19 mouse cellular contexts compared by ENCODE assay signal in genomic region chr9:35198351-35198750, GRCm38 (mm10). TPM values are rescaled to one million over a fixed set of nuclear protein-coding genes. Genes with fewer than 3 reads are reported as not detected.
DNase-seq lines count a peak whose midpoint lies in the region; ATAC-seq and TF ChIP-seq lines count a peak whose summit lies in the region.
"Had no signal": no experiment of that assay in that cellular context is flagged by ENCODE, and none has a peak within 500 bp of the region (broad histone marks: within the 10 kb centered on the region; RNA-seq: fewer than 3 reads in every experiment).

No protein-coding gene starts in this region.

- H3K36me3 ChIP-seq in megakaryocyte, embryonic 14.5 days (replicated peaks; ENCODE audit: low read length) = peaks cover 15% of the 10 kb centered on the region
- no peaks in the 10 kb centered on the region for H3K36me3 ChIP-seq in liver, embryonic 12.5 days
- no peaks in the 10 kb centered on the region for H3K36me3 ChIP-seq in stomach, embryonic 16.5 days (ENCODE audit: control insufficient read depth, insufficient read depth, low read length)
- H3K36me3 ChIP-seq: heart, embryonic 12.5 days; hindbrain, embryonic 10.5 days; midbrain, embryonic 10.5 days; neural tube, embryonic 15.5 days had no signal

- peak overlapping the region; percentile 87 for H3K4me2 ChIP-seq in liver, embryonic 12.5 days
- no peak overlapping the region; the same call in 1 of the 2 replicates for H3K4me2 ChIP-seq in stomach, embryonic 16.5 days (ENCODE audit: low read depth, low read length)

- ATAC-seq in megakaryocyte, adult 5-6 weeks (ENCODE audit: poor library complexity, severe bottlenecking) = no peak
- ATAC-seq in liver, embryonic 12.5 days = no peak
- ATAC-seq in stomach, embryonic 16.5 days (ENCODE audit: insufficient read depth, low FRiP score) = no peak
- ATAC-seq: forebrain, embryonic 13.5 days; inflammation-experienced regulatory T-cells, adult 6 months had no signal

- peak overlapping the region; percentile 96 for H3K27ac ChIP-seq in gastrocnemius, adult 2 months
- H3K27ac ChIP-seq in liver, embryonic 12.5 days = peak overlapping the region; percentile 33; the same call in 1 of the 2 replicates
- peak overlapping the region; percentile 53; the same call in 1 of the 2 replicates for H3K27ac ChIP-seq in stomach, embryonic 16.5 days (ENCODE audit: low read length)
- H3K27ac ChIP-seq: forebrain, embryonic 13.5 days; midbrain, embryonic 10.5 days; neural tube, embryonic 15.5 days had no signal

- no peak overlapping the region for H3K9ac ChIP-seq in liver, embryonic 12.5 days
- H3K9ac ChIP-seq in stomach, embryonic 16.5 days (ENCODE audit: low read length) = no peak overlapping the region
- H3K9ac ChIP-seq: heart, embryonic 12.5 days; neural tube, embryonic 15.5 days had no signal

- H3K9me3 ChIP-seq in megakaryocyte, embryonic 14.5 days = no peaks in the 10 kb centered on the region
- H3K9me3 ChIP-seq in liver, embryonic 12.5 days (replicated peaks) = no peaks in the 10 kb centered on the region
- no peaks in the 10 kb centered on the region for H3K9me3 ChIP-seq in stomach, embryonic 16.5 days (replicated peaks; ENCODE audit: control insufficient read depth, low read length)
- H3K9me3 ChIP-seq: forebrain, embryonic 13.5 days; heart, embryonic 12.5 days; hindbrain, embryonic 10.5 days; midbrain, embryonic 10.5 days; neural tube, embryonic 15.5 days had no signal

- 78% methylated on average over 10 of the region's 10 CpGs for WGBS in liver, embryonic 12.5 days (ENCODE audit: insufficient replicate concordance)
- 78% methylated on average over 10 of the region's 10 CpGs for WGBS in stomach, embryonic 16.5 days

- H3K4me1 ChIP-seq in megakaryocyte, embryonic 14.5 days = peaks cover 48% of the 10 kb centered on the region
- peaks cover 44% of the 10 kb centered on the region for H3K4me1 ChIP-seq in liver, embryonic 12.5 days
- H3K4me1 ChIP-seq in stomach, embryonic 16.5 days (ENCODE audit: control insufficient read depth, insufficient read depth, low read length) = 0 out of 2 replicates have a peak, but pooled peaks cover 9% of the 10 kb centered on the region

- no peak for TF ChIP-seq CTCF in gastrocnemius, adult 2 months (IDR thresholded peaks at IDR 0.05)

- peak overlapping the region; percentile 96 for H3K4me3 ChIP-seq in gastrocnemius, adult 2 months
- H3K4me3 ChIP-seq in megakaryocyte, embryonic 14.5 days (replicated peaks) = peak overlapping the region; percentile 9
- no peak overlapping the region for H3K4me3 ChIP-seq in liver, embryonic 12.5 days
- H3K4me3 ChIP-seq in stomach, embryonic 16.5 days (replicated peaks; ENCODE audit: low read length) = no peak overlapping the region

- intact Hi-C loops in gastrocnemius, adult 2 months (cut with DNase I) = loop anchor here (5.0 kb wide), 1 partner anchor 39 kb away; no protein-coding TSS in a partner anchor
- intact Hi-C loops in gastrocnemius, postnatal 36 days (cut with DNase I) = no loop called here

- H3K27me3 ChIP-seq in megakaryocyte, embryonic 14.5 days (replicated peaks) = no peaks in the 10 kb centered on the region
- no peaks in the 10 kb centered on the region for H3K27me3 ChIP-seq in liver, embryonic 12.5 days (replicated peaks)
- no peaks in the 10 kb centered on the region for H3K27me3 ChIP-seq in stomach, embryonic 16.5 days (ENCODE audit: control insufficient read depth, insufficient read depth, low read length)
- H3K27me3 ChIP-seq: forebrain, embryonic 13.5 days; heart, embryonic 12.5 days; neural tube, embryonic 15.5 days had no signal

- peak; percentile 46 for DNase-seq in gastrocnemius, adult 2 months
- no peak for DNase-seq in gastrocnemius, postnatal 4 days (ENCODE audit: low spot score in 2 of 2)
- no peak for DNase-seq in gastrocnemius, postnatal 36 days
- DNase-seq in spleen, postnatal 4 days (ENCODE audit: low spot score in 2 of 2) = no peak
- DNase-seq: adrenal gland, adult 8-10 months; cerebellum, adult 8-10 months; kidney, postnatal 10 days; layer of hippocampus, adult 9-11 months; retina, postnatal 1 day had no signal

RNA-seq across cellular contexts. Expression of gene Srpr, which starts 1.6 kb away (rescaled TPM):
- 100 to 1,000 TPM; 222 to 262 TPM for total RNA-seq in gastrocnemius, adult 2 months (2021)
- total RNA-seq in gastrocnemius, postnatal 4 days (2021) = 100 to 1,000 TPM; 113 to 118 TPM
- 1.3 and 11.2 TPM in 2 replicates for polyA plus RNA-seq in megakaryocyte, embryonic 14.5 days (2012; ENCODE audit: insufficient read depth, low replicate concordance)
- 54.9 and 56.3 TPM in 2 replicates for total RNA-seq in megakaryocyte, adult 5-6 weeks (2015)
- total RNA-seq in megakaryocyte, adult 5-6 weeks (2017) = 42.6 and 72.8 TPM in 2 replicates
- 70.8 and 73.3 TPM in 2 replicates for polyA plus RNA-seq in liver, embryonic 12.5 days (2016; fragmentation: Nextera tagmentation; extraction: Ambion mirVana)
- polyA plus RNA-seq in stomach, embryonic 16.5 days (2015; fragmentation: Nextera tagmentation; extraction: Ambion mirVana) = 143 and 152 TPM in 2 replicates
- 100 to 1,000 TPM; 190 to 215 TPM for total RNA-seq in gastrocnemius, postnatal 36 days (2021)

RNA-seq across cellular contexts. Expression of gene Tirap, which starts 1.7 kb away (rescaled TPM):
- total RNA-seq in gastrocnemius, adult 2 months (2021) = 10 to 100 TPM; 29.1 to 42.0 TPM
- 10 to 100 TPM; 11.0 to 11.6 TPM for total RNA-seq in gastrocnemius, postnatal 4 days (2021)
- 1.9 and 9.9 TPM in 2 replicates for polyA plus RNA-seq in megakaryocyte, embryonic 14.5 days (2012; ENCODE audit: insufficient read depth, low replicate concordance)
- 11.1 and 12.8 TPM in 2 replicates for total RNA-seq in megakaryocyte, adult 5-6 weeks (2015)
- 17.5 and 20.2 TPM in 2 replicates for total RNA-seq in megakaryocyte, adult 5-6 weeks (2017)
- 6.6 TPM in 2 replicates for polyA plus RNA-seq in liver, embryonic 12.5 days (2016; fragmentation: Nextera tagmentation; extraction: Ambion mirVana)
- polyA plus RNA-seq in stomach, embryonic 16.5 days (2015; fragmentation: Nextera tagmentation; extraction: Ambion mirVana) = 14.2 and 14.9 TPM in 2 replicates
- total RNA-seq in gastrocnemius, postnatal 36 days (2021) = 10 to 100 TPM; 27.3 to 32.1 TPM

RNA-seq across cellular contexts. Expression of gene Foxred1, which starts 12.5 kb away (rescaled TPM):
- total RNA-seq in gastrocnemius, adult 2 months (2021) = 10 to 100 TPM; 17.6 to 20.3 TPM
- 10 to 100 TPM; 33.9 to 39.8 TPM for total RNA-seq in gastrocnemius, postnatal 4 days (2021)
- polyA plus RNA-seq in megakaryocyte, embryonic 14.5 days (2012; ENCODE audit: insufficient read depth, low replicate concordance) = 4.1 and 7.4 TPM in 2 replicates
- total RNA-seq in megakaryocyte, adult 5-6 weeks (2015) = 9.7 and 11.2 TPM in 2 replicates
- 26.9 and 28.5 TPM in 2 replicates for total RNA-seq in megakaryocyte, adult 5-6 weeks (2017)
- polyA plus RNA-seq in liver, embryonic 12.5 days (2016; fragmentation: Nextera tagmentation; extraction: Ambion mirVana) = 38.3 and 39.6 TPM in 2 replicates
- 41.8 and 42.3 TPM in 2 replicates for polyA plus RNA-seq in stomach, embryonic 16.5 days (2015; fragmentation: Nextera tagmentation; extraction: Ambion mirVana)
- total RNA-seq in gastrocnemius, postnatal 36 days (2021) = 10 to 100 TPM; 17.8 to 24.4 TPM

RNA-seq across cellular contexts. Expression of gene Dcps, which starts 22.5 kb away (rescaled TPM):
- total RNA-seq in gastrocnemius, adult 2 months (2021) = 1 to 10 TPM; 7.7 to 8.4 TPM
- total RNA-seq in gastrocnemius, postnatal 4 days (2021) = 10 to 100 TPM; 17.6 to 21.1 TPM
- 78.0 and 88.3 TPM in 2 replicates for polyA plus RNA-seq in megakaryocyte, embryonic 14.5 days (2012; ENCODE audit: insufficient read depth, low replicate concordance)
- total RNA-seq in megakaryocyte, adult 5-6 weeks (2015) = 32.2 and 41.6 TPM in 2 replicates
- total RNA-seq in megakaryocyte, adult 5-6 weeks (2017) = 33.7 and 38.0 TPM in 2 replicates
- polyA plus RNA-seq in liver, embryonic 12.5 days (2016; fragmentation: Nextera tagmentation; extraction: Ambion mirVana) = 65.9 and 66.0 TPM in 2 replicates
- polyA plus RNA-seq in stomach, embryonic 16.5 days (2015; fragmentation: Nextera tagmentation; extraction: Ambion mirVana) = 68.2 and 68.9 TPM in 2 replicates
- total RNA-seq in gastrocnemius, postnatal 36 days (2021) = 1 to 10 TPM; 6.0 to 6.8 TPM

Comparison
In these comparisons a context has a peak if more than half of its experiments do, and no peak if none do; other contexts are left out.
1. H3K27ac ChIP-seq: peak in every context shown above with its lines; median percentile 96 in gastrocnemius, adult 2 months; 53 in stomach, embryonic 16.5 days; 33 in liver, embryonic 12.5 days.
2. H3K4me3 ChIP-seq: peak in gastrocnemius, adult 2 months (single experiment) and megakaryocyte, embryonic 14.5 days (single experiment); none in liver, embryonic 12.5 days (single experiment) and stomach, embryonic 16.5 days (single experiment).